Mouse (Mus musculus): ENCODE data around the gene Nrxn2. TPM values are rescaled to one million over a fixed set of nuclear protein-coding genes. Genes with fewer than 3 reads are reported as not detected.

Gene Nrxn2
- polyA plus RNA-seq, 1 experiment, result 0.09 TPM

- Histone ChIP-seq H3K4me3 (ENCODE audit: insufficient read depth, poor library complexity, severe bottlenecking) (no peak overlapping the region), H3K79me3 (ENCODE audit: low read depth) (no peaks in the 10 kb centered on the region), H3K36me3 (ENCODE audit: control insufficient read depth, insufficient read depth) (no peaks in the 10 kb centered on the region), H3ac (ENCODE audit: control insufficient read depth, insufficient read length, low read depth) (no peak overlapping the region), H3K79me2 (ENCODE audit: control insufficient read depth, insufficient read depth) (no peaks in the 10 kb centered on the region), H3K27me3 (ENCODE audit: control insufficient read depth, insufficient read depth, insufficient read length) (peaks cover 64% of the 10 kb centered on the region)
- TF ChIP-seq CTCF (IDR thresholded peaks at IDR 0.05; ENCODE audit: control insufficient read depth, insufficient read depth, insufficient read length) (no peak), CEBPB (IDR thresholded peaks at IDR 0.05; ENCODE audit: low read depth) (no peak), FOSL1 (IDR thresholded peaks at IDR 0.05; ENCODE audit: insufficient read depth, low read length, poor library complexity, severe bottlenecking) (no peak), MAX (IDR thresholded peaks at IDR 0.05) (no peak), USF1 (IDR thresholded peaks at IDR 0.05; ENCODE audit: low read depth) (no peak), MYOD1 (IDR thresholded peaks at IDR 0.05; ENCODE audit: control insufficient read depth, insufficient read length, low read depth) (no peak), MYOG (IDR thresholded peaks at IDR 0.05; ENCODE audit: control insufficient read depth, extremely low read depth, insufficient read length) (no peak)
These were observed 96.4 kb downstream of the Nrxn2 start for GRCm38 (mm10) chr19:6514940-6515339.

GRCm38 (mm10) chr19:6515448-6515847, 96.9 kb downstream of the Nrxn2 start:
- TF ChIP-seq FOSL1 (IDR thresholded peaks at IDR 0.05; ENCODE audit: insufficient read depth, low read length, poor library complexity, severe bottlenecking) (no peak), MAX (IDR thresholded peaks at IDR 0.05) (no peak), CTCF (IDR thresholded peaks at IDR 0.05; ENCODE audit: control insufficient read depth, insufficient read depth, insufficient read length) (no peak), USF1 (IDR thresholded peaks at IDR 0.05; ENCODE audit: low read depth) (no peak), MYOG (IDR thresholded peaks at IDR 0.05; ENCODE audit: control insufficient read depth, extremely low read depth, insufficient read length) (no peak), MYOD1 (IDR thresholded peaks at IDR 0.05; ENCODE audit: control insufficient read depth, insufficient read length, low read depth) (no peak), CEBPB (IDR thresholded peaks at IDR 0.05; ENCODE audit: low read depth) (no peak)
- no peaks in the 10 kb centered on the region for H3K36me3 ChIP-seq (ENCODE audit: control insufficient read depth, insufficient read depth)
- no peak overlapping the region for H3ac ChIP-seq (ENCODE audit: control insufficient read depth, insufficient read length, low read depth)
- H3K79me3 ChIP-seq (ENCODE audit: low read depth), result no peaks in the 10 kb centered on the region
- H3K27me3 ChIP-seq (ENCODE audit: control insufficient read depth, insufficient read depth, insufficient read length), result peaks cover 63% of the 10 kb centered on the region
- H3K4me3 ChIP-seq (ENCODE audit: insufficient read depth, poor library complexity, severe bottlenecking), result no peak overlapping the region
- H3K79me2 ChIP-seq (ENCODE audit: control insufficient read depth, insufficient read depth), result no peaks in the 10 kb centered on the region

GRCm38 (mm10) chr19:6516153-6516552, 97.6 kb downstream of the Nrxn2 start:
- no peak overlapping the region for H3ac ChIP-seq (ENCODE audit: control insufficient read depth, insufficient read length, low read depth)
- TF ChIP-seq FOSL1 (IDR thresholded peaks at IDR 0.05; ENCODE audit: insufficient read depth, low read length, poor library complexity, severe bottlenecking) (no peak), CEBPB (IDR thresholded peaks at IDR 0.05; ENCODE audit: low read depth) (no peak), MYOD1 (IDR thresholded peaks at IDR 0.05; ENCODE audit: control insufficient read depth, insufficient read length, low read depth) (no peak), USF1 (IDR thresholded peaks at IDR 0.05; ENCODE audit: low read depth) (no peak), MAX (IDR thresholded peaks at IDR 0.05) (no peak), CTCF (IDR thresholded peaks at IDR 0.05; ENCODE audit: control insufficient read depth, insufficient read depth, insufficient read length) (no peak), MYOG (IDR thresholded peaks at IDR 0.05; ENCODE audit: control insufficient read depth, extremely low read depth, insufficient read length) (no peak)
- no peaks in the 10 kb centered on the region for H3K36me3 ChIP-seq (ENCODE audit: control insufficient read depth, insufficient read depth)
- H3K79me3 ChIP-seq (ENCODE audit: low read depth), result no peaks in the 10 kb centered on the region
- peaks cover 59% of the 10 kb centered on the region for H3K27me3 ChIP-seq (ENCODE audit: control insufficient read depth, insufficient read depth, insufficient read length)
- H3K4me3 ChIP-seq (ENCODE audit: insufficient read depth, poor library complexity, severe bottlenecking), result no peak overlapping the region
- H3K79me2 ChIP-seq (ENCODE audit: control insufficient read depth, insufficient read depth), result no peaks in the 10 kb centered on the region

- no peaks in the 10 kb centered on the region for H3K36me3 ChIP-seq (ENCODE audit: control insufficient read depth, insufficient read depth)
- no peak for TF ChIP-seq CEBPB (IDR thresholded peaks at IDR 0.05; ENCODE audit: low read depth)
- H3K79me3 ChIP-seq (ENCODE audit: low read depth), result no peaks in the 10 kb centered on the region
- peaks cover 59% of the 10 kb centered on the region for H3K27me3 ChIP-seq (ENCODE audit: control insufficient read depth, insufficient read depth, insufficient read length)
- no peak overlapping the region for H3K4me3 ChIP-seq (ENCODE audit: insufficient read depth, poor library complexity, severe bottlenecking)
- H3K79me2 ChIP-seq (ENCODE audit: control insufficient read depth, insufficient read depth), result no peaks in the 10 kb centered on the region
- H3ac ChIP-seq (ENCODE audit: control insufficient read depth, insufficient read length, low read depth), result no peak overlapping the region
These were observed 100.1 kb downstream of the Nrxn2 start for GRCm38 (mm10) chr19:6518601-6519000.

GRCm38 (mm10) chr19:6519483-6519882, 101.0 kb downstream of the Nrxn2 start:
- TF ChIP-seq CEBPB (IDR thresholded peaks at IDR 0.05; ENCODE audit: low read depth), result no peak
- TF ChIP-seq USF1 (IDR thresholded peaks at IDR 0.05; ENCODE audit: low read depth), result no peak
- no peak for TF ChIP-seq MAX (IDR thresholded peaks at IDR 0.05)
- TF ChIP-seq FOSL1 (IDR thresholded peaks at IDR 0.05; ENCODE audit: insufficient read depth, low read length, poor library complexity, severe bottlenecking), result no peak
- no peak for TF ChIP-seq MYOD1 (IDR thresholded peaks at IDR 0.05; ENCODE audit: control insufficient read depth, insufficient read length, low read depth)
- TF ChIP-seq MYOG (IDR thresholded peaks at IDR 0.05; ENCODE audit: control insufficient read depth, extremely low read depth, insufficient read length), result no peak
- Histone ChIP-seq H3K4me3 (ENCODE audit: insufficient read depth, poor library complexity, severe bottlenecking) (no peak overlapping the region), H3ac (ENCODE audit: control insufficient read depth, insufficient read length, low read depth) (no peak overlapping the region), H3K79me3 (ENCODE audit: low read depth) (no peaks in the 10 kb centered on the region), H3K27me3 (ENCODE audit: control insufficient read depth, insufficient read depth, insufficient read length) (peaks cover 57% of the 10 kb centered on the region), H3K79me2 (ENCODE audit: control insufficient read depth, insufficient read depth) (no peaks in the 10 kb centered on the region), H3K36me3 (ENCODE audit: control insufficient read depth, insufficient read depth) (no peaks in the 10 kb centered on the region)

GRCm38 (mm10) chr19:6521630-6522029, 103.1 kb downstream of the Nrxn2 start:
- H3K36me3 ChIP-seq (ENCODE audit: control insufficient read depth, insufficient read depth), result no peaks in the 10 kb centered on the region
- no peak for TF ChIP-seq MYOG (IDR thresholded peaks at IDR 0.05; ENCODE audit: control insufficient read depth, extremely low read depth, insufficient read length)
- no peak for TF ChIP-seq CEBPB (IDR thresholded peaks at IDR 0.05; ENCODE audit: low read depth)
- no peak for TF ChIP-seq USF1 (IDR thresholded peaks at IDR 0.05; ENCODE audit: low read depth)
- TF ChIP-seq MYOD1 (IDR thresholded peaks at IDR 0.05; ENCODE audit: control insufficient read depth, insufficient read length, low read depth), result no peak
- TF ChIP-seq MAX (IDR thresholded peaks at IDR 0.05), result no peak
- TF ChIP-seq CTCF (IDR thresholded peaks at IDR 0.05; ENCODE audit: control insufficient read depth, insufficient read depth, insufficient read length), result no peak
- no peak for TF ChIP-seq FOSL1 (IDR thresholded peaks at IDR 0.05; ENCODE audit: insufficient read depth, low read length, poor library complexity, severe bottlenecking)
- no peaks in the 10 kb centered on the region for H3K79me3 ChIP-seq (ENCODE audit: low read depth)

More at GRCm38 (mm10) chr19:6521630-6522029, 103.1 kb downstream of the Nrxn2 start:
- Histone ChIP-seq H3K27me3 (ENCODE audit: control insufficient read depth, insufficient read depth, insufficient read length) (peaks cover 54% of the 10 kb centered on the region), H3ac (ENCODE audit: control insufficient read depth, insufficient read length, low read depth) (no peak overlapping the region), H3K79me2 (ENCODE audit: control insufficient read depth, insufficient read depth) (no peaks in the 10 kb centered on the region), H3K4me3 (ENCODE audit: insufficient read depth, poor library complexity, severe bottlenecking) (no peak overlapping the region)
